Mouse (Mus musculus) lung, adult 2 months (tissue): ENCODE data around the gene Wasf1. TPM values are rescaled to one million over a fixed set of nuclear protein-coding genes. Genes with fewer than 3 reads are reported as not detected.

ENCODE experiments used
- DNase-seq: peaks from one replicate; pipeline ENCODE4 v3.0.0; 2022
- H3K4me1 ChIP-seq: fragments of 200-500 bp; 2 replicates; pipeline ENCODE4 v1.6.1; 2011; ENCODE audit warnings: low read length; ENCODE audit not compliant: control insufficient read depth, insufficient read depth
- H3K4me3 ChIP-seq: fragments of 200-500 bp; replicated peaks from 2 replicates; pipeline ENCODE3; 2011; ENCODE audit warnings: low read depth, mild to moderate bottlenecking, control low read depth, low read length; ENCODE audit errors: extremely low read depth
- CTCF ChIP-seq: fragments of 200-500 bp; IDR thresholded peaks from 2 replicates; pipeline ENCODE4 v1.5.1; 2011; ENCODE audit warnings: mild to moderate bottlenecking, low read length, control low read depth; ENCODE audit not compliant: insufficient read depth
- POLR2A ChIP-seq: fragments of 200-500 bp; IDR thresholded peaks from 2 replicates; pipeline ENCODE4 v1.6.1; 2011; ENCODE audit warnings: low read depth, mild to moderate bottlenecking, control low read depth, low read length, borderline replicate concordance; ENCODE audit errors: extremely low read depth
- WGBS: fragments of 180-500 bp; shearing (Covaris S2); methylation state at CpG from one replicate; pipeline ENCODE4 v1.1.7; 2018; 5-methylcytosine and 5-hydroxymethylcytosine counted together
- polyA plus RNA-seq: library from polyadenylated mRNA; depleted of rRNA; stranded (reverse); fragments of >200 nt; gene quantifications from 2 replicates; pipeline ENCODE4 v1.2.3, GENCODE M21; 2012; rRNA removed

The Wasf1 gene
- polyA plus RNA-seq, result 0.86 and 0.98 TPM in 2 replicates

DNA sequence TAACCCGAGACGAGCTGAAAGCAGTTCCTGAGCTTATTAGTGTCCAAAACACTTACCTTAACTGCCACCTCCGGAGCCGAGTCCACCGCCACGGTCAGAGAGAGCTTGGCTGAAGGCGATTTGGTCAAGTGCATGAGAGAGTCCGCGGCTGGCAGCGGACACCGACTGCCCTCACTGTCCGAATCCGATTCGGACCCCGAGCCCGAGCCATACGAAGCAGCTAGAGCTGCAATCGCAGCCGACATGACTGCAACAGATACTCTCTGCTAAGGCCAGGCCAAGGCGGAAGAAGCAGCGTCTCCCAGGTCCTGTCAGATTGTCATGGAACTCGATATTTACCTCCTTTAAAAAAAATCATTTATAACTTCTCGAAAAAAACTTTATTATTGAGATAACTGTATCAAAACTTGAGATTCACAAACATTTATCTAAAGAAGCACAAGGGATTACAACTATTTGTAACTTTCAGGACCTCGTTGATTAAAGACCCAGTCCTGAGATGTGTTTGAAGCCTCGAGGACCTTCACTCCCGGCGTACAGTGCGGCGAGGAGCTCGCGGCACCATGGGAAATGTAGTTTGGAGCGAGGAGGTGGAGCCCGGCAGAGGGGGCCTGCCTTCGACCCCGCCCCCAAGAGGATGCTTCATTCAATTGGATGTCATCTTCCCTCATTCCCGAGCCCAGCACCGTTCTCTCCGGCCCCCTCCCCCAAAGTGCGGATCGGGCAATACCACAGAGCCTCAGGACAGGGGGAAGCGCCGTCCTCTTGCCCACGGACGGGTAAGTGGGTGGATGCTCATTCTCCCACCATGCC lies at the start of gene Wasf1, which contains the start of gene Cdc40:
Wasf1 (plus strand) TSS at position 645 of the 813 bp plus-strand sequence.
Cdc40 (minus strand) TSS at position 481 of the 813 bp plus-strand sequence.
- WGBS, result under 1% methylated on average over 44 of the region's 44 CpGs
- peak within 1 kb of the TSS; percentile 97 for H3K4me3 ChIP-seq
- DNase-seq, result peak; percentile 88
- TF ChIP-seq CTCF, result no peak
- TF ChIP-seq POLR2A, result peak; percentile 91; the same call in 1 of the 2 replicates
- H3K4me1 ChIP-seq, result peaks cover 12% of the 10 kb centered on the region

DNA sequence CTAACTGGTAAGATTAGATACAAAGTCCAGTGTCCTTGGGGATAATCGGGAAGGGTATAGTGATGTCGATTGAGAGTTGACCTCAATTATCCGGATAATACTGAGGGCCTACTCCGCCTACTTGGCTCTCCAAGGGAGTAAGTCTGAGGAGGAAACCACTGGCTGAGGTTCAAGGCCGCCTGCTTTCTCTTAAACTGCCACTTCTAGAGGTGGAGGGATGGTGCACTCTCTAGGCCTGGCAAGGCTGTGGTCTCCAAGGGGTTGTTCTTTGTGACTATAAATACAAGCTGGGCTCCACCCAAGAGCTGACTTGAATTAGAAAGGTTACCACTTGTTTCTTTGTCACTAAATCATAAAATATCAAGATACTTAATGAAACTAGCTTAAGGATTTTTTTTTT lies 43.2 kb upstream of the Wasf1 start:
- Histone ChIP-seq H3K4me3 (no peak overlapping the region), H3K4me1 (no peaks in the 10 kb centered on the region)
- no peak for DNase-seq
- WGBS, result 82% methylated on average over 5 of the region's 5 CpGs
- no peak for TF ChIP-seq POLR2A

DNA sequence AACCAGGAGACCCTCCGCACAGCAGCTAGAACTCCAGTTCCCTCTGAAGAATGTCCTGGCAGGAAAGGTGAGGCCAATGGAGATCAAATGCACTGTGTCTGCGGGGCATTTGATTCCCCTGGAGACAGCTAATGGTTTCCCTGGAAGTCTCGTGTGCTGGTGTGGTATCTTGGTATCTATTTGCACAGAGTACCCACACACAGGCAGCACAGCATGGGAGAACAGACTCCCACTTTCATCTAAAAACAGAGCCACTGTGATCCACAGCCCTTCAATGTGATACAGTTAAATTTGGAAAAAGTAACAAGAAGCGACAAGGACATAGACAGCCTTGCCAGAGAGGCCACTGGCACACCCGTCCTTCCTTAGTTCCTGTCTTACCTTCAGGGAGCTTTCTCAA lies 39.4 kb upstream of the Wasf1 start:
- Histone ChIP-seq H3K4me3 (no peak overlapping the region), H3K4me1 (no peaks in the 10 kb centered on the region)
- DNase-seq, result no peak
- no peak for TF ChIP-seq CTCF
- TF ChIP-seq POLR2A, result no peak
- WGBS, result 84% methylated on average over 5 of the region's 5 CpGs

DNA sequence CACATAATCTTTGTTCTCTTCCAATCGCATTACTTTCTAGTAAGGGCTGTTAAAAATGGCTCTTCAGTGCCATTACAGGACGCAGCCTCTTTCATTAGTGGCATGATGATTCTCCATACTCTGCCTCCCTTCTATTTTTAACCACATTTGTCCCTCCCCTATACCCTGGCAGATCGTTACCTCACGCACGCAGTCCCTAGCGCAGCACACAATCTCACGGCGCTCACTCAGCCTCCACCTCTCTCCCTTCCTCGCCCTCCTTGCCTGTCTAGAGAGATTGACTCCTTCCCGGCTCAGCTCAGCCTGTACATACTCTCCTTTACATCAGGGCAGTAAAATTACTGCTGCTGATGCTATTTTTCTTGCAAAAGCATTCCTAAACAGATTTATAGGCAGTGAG lies 38.7 kb upstream of the Wasf1 start:
- WGBS, result 82% methylated on average over 10 of the region's 10 CpGs
- DNase-seq, result no peak
- TF ChIP-seq POLR2A, result no peak
- no peak for TF ChIP-seq CTCF
- H3K4me1 ChIP-seq, result no peaks in the 10 kb centered on the region
- H3K4me3 ChIP-seq, result no peak overlapping the region

DNA sequence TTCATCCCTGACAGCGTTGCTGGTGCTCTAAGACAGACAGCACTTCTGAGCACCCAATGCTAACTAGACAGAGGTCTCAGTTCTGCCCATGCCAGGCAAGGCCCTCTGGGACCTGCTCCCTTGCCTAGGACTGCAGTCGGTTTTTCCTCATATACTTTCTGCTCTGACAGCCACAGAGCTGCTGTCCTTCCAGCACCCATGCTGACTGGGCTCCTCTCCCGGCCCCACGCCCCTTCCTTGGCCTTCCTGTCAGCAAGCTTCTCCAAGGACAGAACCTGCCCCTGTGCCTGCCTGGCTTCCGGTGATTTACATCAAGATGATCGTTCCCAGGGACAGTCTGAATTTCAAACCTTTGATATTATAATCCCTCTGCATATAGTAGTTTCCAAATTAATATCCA lies 37.6 kb upstream of the Wasf1 start:
- H3K4me3 ChIP-seq, result no peak overlapping the region
- DNase-seq, result no peak
- TF ChIP-seq CTCF, result no peak
- no peak for TF ChIP-seq POLR2A
- no peaks in the 10 kb centered on the region for H3K4me1 ChIP-seq
- 76% methylated on average over 6 of the region's 6 CpGs for WGBS

DNA sequence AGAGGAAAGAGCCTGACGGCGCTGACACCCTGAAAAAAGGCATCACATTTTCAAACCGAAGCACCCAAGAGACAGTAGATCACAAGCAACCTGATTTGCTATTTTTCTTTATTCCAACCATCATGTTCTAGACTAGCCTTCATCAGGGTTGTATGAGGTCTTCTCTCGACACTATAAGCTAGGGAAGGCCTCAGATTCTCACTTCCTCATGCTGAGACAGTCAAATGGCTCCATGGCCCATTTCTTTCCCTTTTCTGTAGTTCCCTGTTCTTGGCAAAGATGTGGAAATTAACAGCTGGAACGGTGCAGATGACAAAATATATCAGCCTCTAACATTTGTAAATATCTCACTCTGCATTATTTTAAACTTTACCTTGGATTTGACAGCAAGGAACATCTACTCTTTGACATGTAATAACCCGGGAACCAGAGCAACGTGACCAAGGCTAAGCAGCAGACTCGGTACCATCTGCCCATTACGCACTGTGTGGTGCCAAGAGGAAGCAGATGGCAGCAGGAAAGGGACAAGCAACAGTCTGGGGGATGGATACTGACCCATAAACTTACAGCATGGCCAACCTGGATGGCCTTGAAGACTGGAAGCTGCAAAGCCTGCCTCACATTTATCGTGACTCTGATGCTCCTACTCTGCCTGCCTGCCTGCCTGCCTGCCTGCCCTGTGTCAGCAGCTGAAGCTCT lies 36.0 kb upstream of the Wasf1 start:
- no peaks in the 10 kb centered on the region for H3K4me1 ChIP-seq
- 89% methylated on average over 10 of the region's 10 CpGs for WGBS
- TF ChIP-seq CTCF (no peak), POLR2A (no peak)
- no peak overlapping the region for H3K4me3 ChIP-seq
- no peak for DNase-seq

DNA sequence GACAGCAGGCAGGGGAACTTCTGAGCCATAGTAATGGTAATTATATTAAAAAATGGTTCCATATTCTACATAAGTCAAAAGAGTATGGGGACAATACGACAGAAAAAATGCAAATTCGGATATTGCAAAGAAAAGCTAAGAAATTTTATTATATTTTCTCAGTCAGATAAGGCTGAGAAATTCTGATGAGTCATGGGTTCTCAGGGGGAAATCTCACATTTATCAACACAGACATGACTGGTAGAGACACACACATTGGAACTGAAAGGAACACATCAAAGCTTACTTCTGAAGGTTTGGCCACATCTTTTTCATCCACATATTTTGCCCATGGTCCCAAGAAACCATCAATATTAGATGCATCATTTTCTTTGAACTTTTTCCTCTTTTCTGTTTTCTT lies 32.6 kb upstream of the Wasf1 start:
- Histone ChIP-seq H3K4me3 (no peak overlapping the region), H3K4me1 (no peaks in the 10 kb centered on the region)
- TF ChIP-seq POLR2A, result no peak
- TF ChIP-seq CTCF, result no peak
- 93% methylated on average over 2 of the region's 2 CpGs for WGBS
- DNase-seq, result no peak

DNA sequence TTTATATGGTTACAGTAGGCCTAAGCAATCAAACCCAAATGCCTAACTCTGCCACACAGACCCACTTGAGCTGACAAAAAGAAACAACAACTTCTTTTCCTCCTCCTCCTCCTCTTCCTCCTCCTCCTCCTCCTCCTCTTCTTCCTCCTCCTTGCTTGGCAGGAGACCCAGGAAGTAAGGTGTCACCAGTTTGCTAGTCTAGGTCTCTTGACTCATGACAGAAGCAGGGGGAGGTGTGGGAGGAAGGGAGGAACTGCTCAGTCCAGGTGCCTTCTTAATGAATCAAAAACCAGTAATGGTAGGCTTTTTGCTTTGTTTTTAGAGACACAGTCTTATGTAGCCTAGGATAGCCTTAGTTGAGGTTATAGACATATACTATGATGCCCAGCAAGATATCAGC lies 32.1 kb upstream of the Wasf1 start:
- Histone ChIP-seq H3K4me3 (no peak overlapping the region), H3K4me1 (no peaks in the 10 kb centered on the region)

DNA sequence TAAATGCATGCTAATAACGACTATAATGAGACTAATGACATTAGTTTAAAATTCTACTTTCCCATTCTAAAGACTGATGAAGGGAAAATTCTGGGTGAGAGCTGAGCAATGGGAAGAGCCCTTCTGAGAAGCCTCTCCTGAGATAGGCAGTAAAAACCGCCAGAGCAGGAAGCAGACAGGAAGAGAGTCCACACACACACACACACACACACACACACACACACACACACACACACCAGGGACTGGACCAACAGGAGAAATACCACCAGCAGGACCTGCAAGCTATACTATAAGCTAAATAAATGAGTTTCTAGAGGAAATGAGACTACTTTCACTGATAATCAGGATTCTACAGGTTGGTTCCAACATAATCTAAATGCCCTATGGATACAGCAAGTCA lies 27.7 kb upstream of the Wasf1 start:
- H3K4me3 ChIP-seq, result no peak overlapping the region
- WGBS, result 43% methylated on average over 2 of the region's 2 CpGs
- DNase-seq, result no peak
- TF ChIP-seq POLR2A (no peak), CTCF (no peak)
- no peaks in the 10 kb centered on the region for H3K4me1 ChIP-seq

More for the DNA sequence above, 32.1 kb upstream of the Wasf1 start:
- TF ChIP-seq POLR2A (no peak), CTCF (no peak)
- DNase-seq, result no peak

DNA sequence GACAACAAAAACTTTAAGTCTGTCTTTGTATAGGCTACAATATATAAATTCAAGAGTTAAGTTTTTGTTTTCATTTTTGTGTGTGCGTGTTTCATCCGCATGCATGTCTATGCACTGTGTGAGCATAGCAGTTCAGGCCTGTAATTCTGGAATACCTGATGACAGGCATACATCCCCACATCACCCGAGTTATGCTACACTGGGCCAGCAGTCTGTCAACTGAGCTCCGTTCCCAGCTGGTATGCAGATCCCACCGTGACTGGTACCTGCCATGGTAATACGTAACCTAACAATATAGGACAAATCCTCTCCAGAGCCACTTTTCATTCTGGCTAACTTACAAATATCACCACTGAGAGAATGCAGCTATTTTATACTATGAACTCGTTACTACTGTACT lies 26.6 kb upstream of the Wasf1 start:
- TF ChIP-seq CTCF (no peak), POLR2A (no peak)
- no peak for DNase-seq
- no peak overlapping the region for H3K4me3 ChIP-seq
- no peaks in the 10 kb centered on the region for H3K4me1 ChIP-seq
- WGBS, result 93% methylated on average over 7 of the region's 7 CpGs
